Mouse (Mus musculus): ENCODE data around the gene Ankrd13d.

Ankrd13d gene

DNA sequence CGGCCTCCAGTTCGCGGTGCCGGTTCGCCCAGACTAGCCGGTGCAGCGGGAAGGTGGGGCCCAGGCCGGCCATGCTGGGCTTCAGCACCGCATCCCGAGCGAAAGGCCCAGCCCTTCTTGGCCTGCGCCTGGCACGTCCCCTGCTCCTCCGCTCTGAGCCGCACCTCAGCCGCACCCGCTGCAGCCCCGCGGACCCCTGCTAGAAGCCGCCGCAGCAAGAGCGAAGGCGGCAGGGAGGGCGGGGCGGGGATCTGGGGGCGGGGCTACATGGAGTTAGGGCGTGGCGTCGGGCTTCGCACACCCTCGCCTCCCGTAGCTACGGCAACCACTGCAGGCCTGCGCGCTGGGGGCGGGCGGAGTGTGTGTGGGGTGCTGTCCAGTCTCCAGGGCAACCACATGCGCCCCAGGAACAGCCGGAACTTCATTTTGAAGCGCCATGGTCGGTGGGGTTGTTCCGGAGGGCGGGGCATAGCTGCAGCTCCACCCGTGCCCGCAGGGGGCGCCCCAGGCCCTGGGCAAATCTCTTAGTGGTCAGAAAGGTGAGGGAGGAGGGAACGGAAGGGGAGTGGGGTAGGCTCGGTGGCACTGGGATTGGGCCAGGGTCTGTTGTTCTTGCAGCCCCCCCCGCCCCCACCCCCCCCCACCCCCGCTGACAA is at the start of gene Ankrd13d:
Gene Ankrd13d (minus strand): TSS at position 240 of the 656 bp plus-strand sequence.
- CTCF ChIA-PET: interaction anchor here (0.6 to 1.3 kb wide), 3 partner anchors 12 to 19 kb away, joined by 3 to 5 read pairs (median 3); no protein-coding TSS in a partner anchor

- CTCF ChIA-PET: no interaction called here
These were observed 49.7 kb upstream of the Ankrd13d start for GRCm38 (mm10) chr19:4332653-4333052.

DNA sequence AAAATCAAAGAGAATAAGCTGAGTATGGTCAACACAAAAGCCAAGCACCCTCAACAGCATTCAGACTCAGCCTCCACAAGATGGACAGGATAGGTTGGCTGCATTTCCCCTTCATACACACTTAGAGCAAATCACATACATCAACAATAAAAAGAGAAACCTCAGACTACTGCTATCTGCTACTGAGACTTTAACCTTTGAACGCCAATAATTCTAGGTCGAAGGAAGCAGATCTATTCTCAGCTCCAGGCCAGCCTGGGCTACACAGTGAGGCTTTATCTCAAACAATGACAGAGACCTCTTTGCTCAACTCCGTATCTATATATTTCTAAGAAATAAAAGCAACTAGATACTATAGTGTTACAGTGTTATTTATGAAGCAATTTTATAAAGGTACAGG is 48.3 kb upstream of the Ankrd13d start:
- CTCF ChIA-PET: interaction anchor here (0.7 kb wide), 1 partner anchor 91 kb away, joined by 3 read pairs; no protein-coding TSS in a partner anchor

GRCm38 (mm10) chr19:4330603-4331002 is 47.7 kb upstream of the Ankrd13d start:
- CTCF ChIA-PET: interaction anchor here (0.5 kb wide), 1 partner anchor 38 kb away, joined by 6 read pairs; no protein-coding TSS in a partner anchor

DNA sequence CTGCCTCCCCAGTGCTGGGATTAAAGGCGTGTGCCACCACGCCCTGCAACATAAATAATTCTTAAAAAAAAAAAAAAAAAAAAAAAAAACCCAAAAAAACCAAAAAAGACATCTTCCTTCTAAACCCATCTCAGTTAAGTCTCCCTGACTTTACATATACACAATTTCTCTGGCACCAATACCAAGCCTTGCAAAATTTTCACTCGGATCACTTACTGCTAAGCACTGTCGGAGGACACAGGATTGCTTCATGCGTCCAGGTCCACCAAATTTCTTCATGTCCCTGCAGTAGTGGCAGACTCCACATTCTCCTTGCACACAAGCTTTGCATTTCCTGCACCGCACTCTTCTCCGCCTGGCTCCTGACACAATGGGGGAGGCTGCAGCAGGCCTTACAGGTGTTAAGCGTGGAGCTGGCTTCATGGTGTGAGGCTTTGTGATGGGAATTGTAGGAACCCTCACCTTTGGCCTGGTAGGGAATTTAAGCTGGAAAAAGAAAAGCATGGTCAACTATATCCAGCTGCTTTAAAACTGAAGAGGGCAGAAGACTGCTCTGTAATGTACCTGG is 45.9 kb upstream of the Ankrd13d start:
- CTCF ChIA-PET: interaction anchor here (0.6 to 0.7 kb wide), 2 partner anchors 64 to 164 kb away, joined by 3 to 4 read pairs; no protein-coding TSS in a partner anchor

DNA sequence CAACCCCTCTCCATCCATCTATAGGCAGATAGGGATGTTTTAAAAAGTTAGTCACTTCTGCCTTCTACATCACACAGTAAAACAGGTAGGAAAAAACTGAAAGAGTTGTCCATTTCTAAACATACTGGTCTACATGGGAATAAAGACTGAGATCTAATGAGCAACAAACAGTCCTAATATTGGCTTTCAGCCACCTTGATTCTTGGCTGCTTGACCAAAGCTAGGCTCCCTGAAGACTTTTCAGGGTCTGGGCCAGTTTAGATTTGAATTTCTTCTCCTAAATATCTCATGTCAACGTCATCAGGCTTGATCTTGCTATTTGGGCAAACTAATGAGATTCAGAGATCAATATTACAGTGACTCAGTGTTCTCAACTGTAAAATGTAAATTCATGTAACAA is 43.9 kb upstream of the Ankrd13d start:
- CTCF ChIA-PET: no interaction called here

GRCm38 (mm10) chr19:4326106-4326505 is 43.2 kb upstream of the Ankrd13d start:
- CTCF ChIA-PET: no interaction called here

- CTCF ChIA-PET: no interaction called here
These were observed 39.2 kb upstream of the Ankrd13d start for GRCm38 (mm10) chr19:4322134-4322533.

- CTCF ChIA-PET: no interaction called here
These were observed 38.7 kb upstream of the Ankrd13d start for GRCm38 (mm10) chr19:4321622-4322021.

DNA sequence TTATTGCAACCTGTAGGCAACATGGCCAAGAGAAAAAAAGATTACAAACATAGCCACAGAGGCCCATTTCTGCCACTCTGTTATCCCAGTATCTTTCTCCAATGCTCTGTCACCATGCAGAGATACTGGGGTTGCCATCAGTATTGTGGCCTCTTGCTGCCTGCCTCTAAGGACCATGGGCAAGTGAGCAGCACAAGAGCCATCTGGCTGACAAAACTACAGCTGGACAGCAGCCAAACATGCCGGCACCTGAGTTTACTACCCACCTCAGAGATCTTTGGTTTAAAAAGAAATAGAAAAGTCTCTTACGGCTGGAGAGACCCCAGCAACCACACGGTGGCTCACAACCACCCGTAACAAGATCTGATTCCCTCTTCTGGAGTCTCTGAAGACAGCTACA is 36.3 kb upstream of the Ankrd13d start:
- CTCF ChIA-PET: no interaction called here

- CTCF ChIA-PET: interaction anchor here (0.6 kb wide), 1 partner anchor 1202 kb away, joined by 4 read pairs; no protein-coding TSS in a partner anchor
These were observed 34.2 kb upstream of the Ankrd13d start for GRCm38 (mm10) chr19:4317181-4317580.

DNA sequence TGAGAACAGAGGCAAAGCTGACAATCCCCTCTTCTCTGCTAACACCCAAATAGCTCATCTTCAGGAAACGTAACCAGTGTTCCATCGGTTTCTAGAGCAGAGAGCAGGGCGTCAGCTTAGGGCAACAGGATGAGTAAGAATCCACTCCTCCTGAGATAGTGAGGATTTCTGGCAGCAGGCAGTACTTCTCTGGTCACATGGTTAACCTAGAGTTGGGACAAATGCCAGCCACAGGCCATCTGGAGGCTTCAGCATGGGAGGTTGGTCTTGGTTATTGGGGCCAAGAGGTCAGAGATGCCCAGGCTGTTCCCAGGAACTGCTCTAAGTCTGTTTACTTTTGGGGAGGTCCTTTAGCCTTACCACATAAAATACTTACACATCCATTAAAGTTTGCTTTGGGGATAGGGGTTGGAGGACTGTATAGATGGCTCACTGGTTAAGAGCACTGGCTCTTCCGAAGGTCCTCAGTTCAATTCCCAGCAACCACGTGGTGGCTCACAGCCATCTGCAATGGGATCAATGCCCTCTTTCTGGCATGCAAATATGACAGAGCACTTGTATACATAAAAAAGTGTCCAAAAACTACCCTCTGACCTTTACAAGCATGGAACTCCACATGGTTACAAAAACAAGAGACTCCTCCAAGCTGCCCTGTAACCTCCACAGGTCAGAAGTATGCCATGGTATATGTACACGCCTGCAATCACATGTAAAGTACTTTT is 32.4 kb upstream of the Ankrd13d start:
- CTCF ChIA-PET: interaction anchor here (0.8 kb wide), 1 partner anchor 441 kb away, joined by 3 read pairs; no protein-coding TSS in a partner anchor

- CTCF ChIA-PET: interaction anchor here (0.6 to 1.2 kb wide), 3 partner anchors 40 to 291 kb away, joined by 3 to 9 read pairs (median 4); no protein-coding TSS in a partner anchor
These were observed 26.8 kb upstream of the Ankrd13d start for GRCm38 (mm10) chr19:4309776-4310185.

DNA sequence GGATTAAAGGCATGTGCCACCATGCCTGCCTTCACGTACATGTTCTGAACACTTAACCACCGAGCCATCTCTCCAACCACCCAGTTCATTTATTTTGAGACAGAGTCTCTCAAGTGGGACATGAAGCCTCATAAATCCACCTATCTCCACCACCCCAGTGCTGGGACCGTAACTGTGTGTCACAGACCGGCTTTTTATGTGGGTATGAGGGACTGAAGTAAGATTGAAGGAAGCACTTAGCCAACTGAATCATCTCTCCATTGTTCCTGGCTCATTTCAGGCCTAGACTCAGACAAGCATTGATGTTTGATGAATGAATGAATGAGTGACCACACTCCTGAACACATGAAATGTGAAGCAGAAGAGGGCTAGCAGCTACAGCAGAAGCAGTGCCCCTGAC is 26.4 kb upstream of the Ankrd13d start:
- CTCF ChIA-PET: interaction anchor here (1.2 kb wide), 1 partner anchor 51 kb away, joined by 3 read pairs; no protein-coding TSS in a partner anchor

GRCm38 (mm10) chr19:4306190-4306577 is 23.2 kb upstream of the Ankrd13d start, which contains the start of gene Grk2:
Grk2 (minus strand) TSS chr19:4306222.
- CTCF ChIA-PET: interaction anchor here (1.2 kb wide), 1 partner anchor 9 kb away, joined by 6 read pairs; no protein-coding TSS in a partner anchor

DNA sequence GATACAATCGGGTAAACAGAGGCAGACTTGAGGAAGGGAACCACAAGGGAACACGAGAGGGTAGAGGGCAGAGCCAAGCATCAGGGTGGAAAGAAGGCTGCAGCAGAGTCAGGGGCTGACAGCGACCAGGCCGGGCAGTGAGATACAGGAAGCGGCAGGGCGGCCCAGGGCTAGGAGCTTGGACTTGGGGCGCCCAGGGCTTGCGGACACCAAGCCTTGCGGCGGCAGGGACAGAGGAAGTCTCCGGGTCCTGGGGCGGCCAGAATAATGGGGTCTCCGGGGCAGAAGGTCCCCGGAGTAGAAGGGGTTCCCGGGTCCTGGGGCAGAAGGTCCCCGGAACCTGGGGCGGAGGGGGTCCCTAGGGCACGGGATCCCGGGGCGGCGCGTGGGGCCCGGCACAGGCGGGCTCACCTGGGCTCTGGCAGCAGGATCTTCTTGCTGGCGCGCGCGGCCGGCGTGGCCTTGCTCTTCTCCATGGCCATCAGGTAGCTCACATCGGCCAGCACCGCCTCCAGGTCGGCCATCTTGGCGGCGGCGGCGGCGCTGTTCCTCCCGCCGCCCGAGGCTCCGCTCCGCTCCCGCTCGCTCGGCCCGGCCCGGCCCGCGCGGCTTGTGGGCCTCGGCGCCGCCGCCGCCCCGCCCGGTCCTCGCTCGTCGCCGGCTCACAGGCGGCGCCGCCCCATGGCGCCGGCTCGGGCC is 22.7 kb upstream of the Ankrd13d start:
- CTCF ChIA-PET: interaction anchor here (1.0 to 1.2 kb wide), 2 partner anchors 9 to 253 kb away, joined by 3 to 6 read pairs; no protein-coding TSS in a partner anchor

DNA sequence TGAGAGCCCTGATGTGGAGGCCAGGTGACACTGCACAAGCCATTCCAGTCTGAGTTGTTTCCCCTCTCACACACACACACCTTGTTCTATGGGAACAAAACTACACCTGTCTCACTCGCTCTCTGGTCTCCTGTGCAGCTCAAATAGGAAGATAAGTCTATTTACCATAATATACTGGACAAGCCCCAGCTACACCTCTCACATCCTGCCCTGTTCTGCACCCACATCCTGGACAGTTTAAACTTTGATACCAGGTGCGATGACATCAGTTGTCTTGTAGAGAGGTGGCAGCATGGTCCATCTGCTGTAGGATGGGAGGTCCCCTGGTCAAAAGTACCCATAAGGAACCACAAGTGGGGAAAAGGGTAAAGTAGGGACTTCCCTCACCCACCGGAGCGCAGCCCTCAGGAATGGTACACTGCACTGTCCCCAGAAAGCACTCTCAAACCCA is 22.0 kb upstream of the Ankrd13d start:
- CTCF ChIA-PET: interaction anchor here (0.6 to 1.0 kb wide), 2 partner anchors 252 to 271 kb away, joined by 3 read pairs; no protein-coding TSS in a partner anchor

- CTCF ChIA-PET: interaction anchor here (0.6 kb wide), 2 partner anchors 119 to 270 kb away, joined by 3 read pairs; no protein-coding TSS in a partner anchor
These were observed 21.4 kb upstream of the Ankrd13d start for GRCm38 (mm10) chr19:4304251-4304821.

- CTCF ChIA-PET: interaction anchor here (0.6 to 0.8 kb wide), 3 partner anchors 9 to 118 kb away, joined by 3 read pairs; no protein-coding TSS in a partner anchor
These were observed 20.7 kb upstream of the Ankrd13d start for GRCm38 (mm10) chr19:4303640-4303995.

GRCm38 (mm10) chr19:4302936-4303639 is 20.2 kb upstream of the Ankrd13d start:
- CTCF ChIA-PET: interaction anchor here (0.8 to 1.3 kb wide), 3 partner anchors 9 to 19 kb away, joined by 3 read pairs; no protein-coding TSS in a partner anchor

Data from spleen, embryonic (tissue).